Mouse (Mus musculus): ENCODE measurements at regions not wholly inside any gene's neighbourhood (a gene's known extent, or its start where the extent isn't known, plus 50 kb on each side); places are given as distances from the start of the nearest gene placed in this dataset.
"Not testable (repeated sequence)": the region's sequence is repeated elsewhere in the genome, so short reads cannot be mapped to it uniquely, and the experiment has no call there.

GRCm38 (mm10) chr3:21950571-21950970, 125.9 kb upstream of the Tbl1xr1 start:
- ATAC-seq (replicated peaks; ENCODE audit: low read depth, poor library complexity, severe bottlenecking) = no peak

GRCm38 (mm10) chr3:21951446-21952285, 124.8 kb upstream of the Tbl1xr1 start:
- peak; percentile 70 for ATAC-seq (replicated peaks; ENCODE audit: low read depth, poor library complexity, severe bottlenecking)

GRCm38 (mm10) chr3:21952695-21953415, 123.6 kb upstream of the Tbl1xr1 start:
- ATAC-seq (replicated peaks; ENCODE audit: low read depth, poor library complexity, severe bottlenecking) = peak; percentile 75

GRCm38 (mm10) chr3:21953416-21953810, 123.0 kb upstream of the Tbl1xr1 start:
- ATAC-seq (replicated peaks; ENCODE audit: low read depth, poor library complexity, severe bottlenecking) = no peak

- peak; percentile 46 for ATAC-seq (replicated peaks; ENCODE audit: low read depth, poor library complexity, severe bottlenecking)
Measured at GRCm38 (mm10) chr3:21955681-21956080, 120.8 kb upstream of the Tbl1xr1 start.

GRCm38 (mm10) chr3:21957105-21957504, 119.3 kb upstream of the Tbl1xr1 start:
- not testable (repeated sequence) for ATAC-seq (replicated peaks; ENCODE audit: low read depth, poor library complexity, severe bottlenecking)

- peak; percentile 26; the same call in 1 of the 2 replicates for ATAC-seq (replicated peaks; ENCODE audit: low read depth, poor library complexity, severe bottlenecking)
Measured at GRCm38 (mm10) chr3:21958595-21959286, 117.7 kb upstream of the Tbl1xr1 start.

GRCm38 (mm10) chr3:21961091-21961490, 115.4 kb upstream of the Tbl1xr1 start:
- ATAC-seq (replicated peaks; ENCODE audit: low read depth, poor library complexity, severe bottlenecking) = peak; percentile 53

GRCm38 (mm10) chr3:21961746-21962145, 114.7 kb upstream of the Tbl1xr1 start:
- ATAC-seq (replicated peaks; ENCODE audit: low read depth, poor library complexity, severe bottlenecking) = no peak

GRCm38 (mm10) chr3:21962360-21962782, 114.1 kb upstream of the Tbl1xr1 start:
- ATAC-seq (replicated peaks; ENCODE audit: low read depth, poor library complexity, severe bottlenecking) = no peak

- ATAC-seq (replicated peaks; ENCODE audit: low read depth, poor library complexity, severe bottlenecking) = peak; percentile 24
Measured at GRCm38 (mm10) chr3:21962921-21963732, 113.3 kb upstream of the Tbl1xr1 start.

GRCm38 (mm10) chr3:21963733-21964351, 112.6 kb upstream of the Tbl1xr1 start:
- no peak for ATAC-seq (replicated peaks; ENCODE audit: low read depth, poor library complexity, severe bottlenecking)

GRCm38 (mm10) chr3:21964438-21964837, 112.0 kb upstream of the Tbl1xr1 start:
- ATAC-seq (replicated peaks; ENCODE audit: low read depth, poor library complexity, severe bottlenecking) = no peak

- peak; percentile 57 for ATAC-seq (replicated peaks; ENCODE audit: low read depth, poor library complexity, severe bottlenecking)
Measured at GRCm38 (mm10) chr3:21965556-21965955, 110.9 kb upstream of the Tbl1xr1 start.

GRCm38 (mm10) chr3:21971731-21972130, 104.7 kb upstream of the Tbl1xr1 start:
- ATAC-seq (replicated peaks; ENCODE audit: low read depth, poor library complexity, severe bottlenecking) = no peak

- ATAC-seq (replicated peaks; ENCODE audit: low read depth, poor library complexity, severe bottlenecking) = no peak
Measured at GRCm38 (mm10) chr3:21973153-21973552, 103.3 kb upstream of the Tbl1xr1 start.

GRCm38 (mm10) chr3:21973681-21974080, 102.8 kb upstream of the Tbl1xr1 start:
- no peak for ATAC-seq (replicated peaks; ENCODE audit: low read depth, poor library complexity, severe bottlenecking)

- no peak for ATAC-seq (replicated peaks; ENCODE audit: low read depth, poor library complexity, severe bottlenecking)
Measured at GRCm38 (mm10) chr3:21974766-21975165, 101.7 kb upstream of the Tbl1xr1 start.

GRCm38 (mm10) chr3:21977775-21978174, 98.7 kb upstream of the Tbl1xr1 start:
- peak; percentile 81 for ATAC-seq (replicated peaks; ENCODE audit: low read depth, poor library complexity, severe bottlenecking)

Measured in common myeloid progenitor, adult 5-6 weeks (primary cell).